Mouse (Mus musculus) liver, adult 2 months (tissue): ENCODE measurements around the gene Rab25. TPM values are rescaled to one million over a fixed set of nuclear protein-coding genes. Genes with fewer than 3 reads are reported as not detected.

Source experiments
- DNase-seq: peaks from one replicate; pipeline ENCODE4 v3.0.0-alpha.2; 2011; ENCODE audit warnings: low read depth, low spot score; ENCODE audit errors: extremely low read depth
- H3K27ac ChIP-seq: fragments of 200-500 bp; replicated peaks from 2 replicates; pipeline ENCODE4 v1.5.1; 2012; ENCODE audit warnings: low read depth, mild to moderate bottlenecking, control low read depth, inconsistent platforms, low read length; ENCODE audit not compliant: insufficient read depth
- H3K27me3 ChIP-seq: fragments of 200-500 bp; 2 replicates; pipeline ENCODE4 v1.6.1; 2012; ENCODE audit warnings: mild to moderate bottlenecking, moderate library complexity, low read length, inconsistent platforms; ENCODE audit not compliant: control insufficient read depth, insufficient read depth
- H3K36me3 ChIP-seq: fragments of 200-500 bp; 2 replicates; pipeline ENCODE4 v1.6.1; 2012; ENCODE audit warnings: low read length, inconsistent platforms; ENCODE audit not compliant: control insufficient read depth, insufficient read depth
- H3K4me1 ChIP-seq: fragments of 200-500 bp; 2 replicates; pipeline ENCODE4 v1.6.1; 2011; ENCODE audit warnings: low read length; ENCODE audit not compliant: control insufficient read depth, insufficient read depth
- H3K4me3 ChIP-seq: fragments of 200-500 bp; 2 replicates; pipeline ENCODE4 v1.5.1; 2011; ENCODE audit warnings: low read depth, mild to moderate bottlenecking, control low read depth, low read length, moderate library complexity; ENCODE audit not compliant: insufficient read depth
- H3K79me2 ChIP-seq: fragments of 200-500 bp; 2 replicates; pipeline ENCODE4 v1.6.1; 2012; ENCODE audit warnings: inconsistent platforms, mild to moderate bottlenecking, low read length, moderate library complexity; ENCODE audit not compliant: control insufficient read depth, insufficient read depth
- H3K9ac ChIP-seq: fragments of 200-500 bp; 2 replicates; pipeline ENCODE4 v1.6.1; 2012; ENCODE audit warnings: low read depth, mild to moderate bottlenecking, control low read depth, inconsistent platforms, low read length
- CTCF ChIP-seq: fragments of 200-500 bp; IDR thresholded peaks from 2 replicates; pipeline ENCODE4 v1.5.1; 2011; ENCODE audit warnings: low read depth, low read length, control low read depth
- POLR2A ChIP-seq: fragments of 200-500 bp; IDR thresholded peaks from 2 replicates; pipeline ENCODE4 v1.6.1; 2011; ENCODE audit warnings: low read length, control low read depth; ENCODE audit not compliant: insufficient read depth; ENCODE audit errors: extremely low read depth
- WGBS: fragments of 180-500 bp; shearing (Covaris S2); methylation state at CpG from one replicate; pipeline ENCODE4 v1.1.7; 2018; 5-methylcytosine and 5-hydroxymethylcytosine counted together
- polyA plus RNA-seq: library from polyadenylated mRNA; depleted of rRNA; stranded (reverse); fragments of >200 nt; gene quantifications from 2 replicates; pipeline ENCODE4 v1.2.3, GENCODE M21; 2012
- total RNA-seq: library from RNA; depleted of rRNA; stranded (reverse); fragments of >200 nt; gene quantifications from 2 replicates; pipeline ENCODE4 v1.2.3, GENCODE M21; 2014

Gene Rab25
- total and polyA plus RNA-seq, 2 experiments: 0.18 to 0.32 TPM

GRCm38 (mm10) chr3:88569093-88569492 lies 21.0 kb upstream of the Rab25 start:
- H3K79me2 ChIP-seq: no peaks in the 10 kb centered on the region
- H3K4me3 ChIP-seq: no peak overlapping the region
- peaks cover 8% of the 10 kb centered on the region for H3K36me3 ChIP-seq
- no peak for TF ChIP-seq CTCF
- TF ChIP-seq POLR2A: no peak
- WGBS: 26% methylated on average over 2 of the region's 2 CpGs
- peaks cover 29% of the 10 kb centered on the region for H3K4me1 ChIP-seq
- DNase-seq: peak; percentile 83
- no peaks in the 10 kb centered on the region for H3K27me3 ChIP-seq
- peak overlapping the region; percentile 70 for H3K27ac ChIP-seq
- H3K9ac ChIP-seq: no peak overlapping the region

- WGBS: 22% methylated on average over 2 of the region's 2 CpGs
- peaks cover 8% of the 10 kb centered on the region for H3K36me3 ChIP-seq
Observed at GRCm38 (mm10) chr3:88568615-88569014, 20.5 kb upstream of the Rab25 start.

GRCm38 (mm10) chr3:88567892-88568291 lies 19.8 kb upstream of the Rab25 start:
- DNase-seq: peak; percentile 77
- WGBS: 37% methylated on average over 6 of the region's 6 CpGs
- Histone ChIP-seq H3K79me2 (no peaks in the 10 kb centered on the region), H3K27ac (peak overlapping the region; percentile 70), H3K9ac (no peak overlapping the region), H3K36me3 (peaks cover 8% of the 10 kb centered on the region), H3K4me1 (peaks cover 36% of the 10 kb centered on the region), H3K27me3 (no peaks in the 10 kb centered on the region), H3K4me3 (no peak overlapping the region)
- no peak for TF ChIP-seq CTCF
- no peak for TF ChIP-seq POLR2A

More at GRCm38 (mm10) chr3:88568615-88569014, 20.5 kb upstream of the Rab25 start:
- Histone ChIP-seq H3K9ac (no peak overlapping the region), H3K27ac (peak overlapping the region; percentile 70), H3K27me3 (no peaks in the 10 kb centered on the region), H3K4me1 (peaks cover 31% of the 10 kb centered on the region), H3K4me3 (no peak overlapping the region), H3K79me2 (no peaks in the 10 kb centered on the region)
- TF ChIP-seq CTCF: no peak
- TF ChIP-seq POLR2A: no peak
- no peak for DNase-seq

GRCm38 (mm10) chr3:88566536-88567061 lies 18.5 kb upstream of the Rab25 start:
- no peak for TF ChIP-seq POLR2A
- TF ChIP-seq CTCF: no peak
- H3K9ac ChIP-seq: no peak overlapping the region
- H3K4me3 ChIP-seq: no peak overlapping the region
- H3K36me3 ChIP-seq: peaks cover 8% of the 10 kb centered on the region
- peak; percentile 81 for DNase-seq
- no peaks in the 10 kb centered on the region for H3K27me3 ChIP-seq
- H3K79me2 ChIP-seq: no peaks in the 10 kb centered on the region
- H3K4me1 ChIP-seq: peaks cover 36% of the 10 kb centered on the region
- 25% methylated on average over 4 of the region's 4 CpGs for WGBS
- peak overlapping the region; percentile 61 for H3K27ac ChIP-seq

GRCm38 (mm10) chr3:88566116-88566515 lies 18.0 kb upstream of the Rab25 start:
- DNase-seq: peak; percentile 79
- peaks cover 8% of the 10 kb centered on the region for H3K36me3 ChIP-seq
- H3K9ac ChIP-seq: no peak overlapping the region
- no peaks in the 10 kb centered on the region for H3K79me2 ChIP-seq
- no peak overlapping the region for H3K4me3 ChIP-seq
- H3K4me1 ChIP-seq: peaks cover 36% of the 10 kb centered on the region
- TF ChIP-seq POLR2A: no peak
- TF ChIP-seq CTCF: no peak
- no peaks in the 10 kb centered on the region for H3K27me3 ChIP-seq
- WGBS: 42% methylated on average over 3 of the region's 3 CpGs
- H3K27ac ChIP-seq: peak overlapping the region; percentile 61

GRCm38 (mm10) chr3:88563966-88564365 lies 15.9 kb upstream of the Rab25 start:
- DNase-seq: peak; percentile 98
- Histone ChIP-seq H3K9ac (no peak overlapping the region), H3K4me3 (no peak overlapping the region), H3K4me1 (peaks cover 33% of the 10 kb centered on the region), H3K79me2 (no peaks in the 10 kb centered on the region), H3K27me3 (no peaks in the 10 kb centered on the region), H3K27ac (0 out of 2 replicates have a peak overlapping the region, but pooled peaks have one; percentile 9), H3K36me3 (peaks cover 17% of the 10 kb centered on the region)
- WGBS: 23% methylated on average over 7 of the region's 7 CpGs
- no peak for TF ChIP-seq POLR2A
- no peak for TF ChIP-seq CTCF
